Mouse (Mus musculus): ENCODE measurements around the gene Cdc42ep3.

GRCm38 (mm10) chr17:79309506-79309905 lies 45.4 kb downstream of the Cdc42ep3 start:
- TF ChIP-seq CTCF (IDR thresholded peaks at IDR 0.05; ENCODE audit: borderline replicate concordance, insufficient read depth, low read length) (no peak), POLR2A (IDR thresholded peaks at IDR 0.05; ENCODE audit: low read depth, low read length) (no peak)
